Comparison of ENCODE assay signal across 11 mouse cellular contexts in genomic region chr4:84786583-84786982, GRCm38 (mm10).
DNase-seq lines count a peak whose midpoint lies in the region; ATAC-seq and TF ChIP-seq lines count a peak whose summit lies in the region.
"Had no signal": no experiment of that assay in that cellular context is flagged by ENCODE, and none has a peak within 500 bp of the region (broad histone marks: within the 10 kb centered on the region; RNA-seq: fewer than 3 reads in every experiment).

No protein-coding gene starts in this region.

- no peak for DNase-seq in cerebellum, adult 9-11 months
- no peak for DNase-seq in lung, postnatal 0 days (ENCODE audit: low spot score)
- DNase-seq in lung, postnatal 4 days, result no peak
- DNase-seq in embryonic facial prominence, embryonic 14.5 days (ENCODE audit: low spot score), result no peak
- no peak for DNase-seq in kidney, adult 18-20 months
- DNase-seq: liver, embryonic 13.5 days had no signal

- 57% methylated on average over 6 of the region's 6 CpGs for WGBS in lung, postnatal 0 days
- WGBS in embryonic facial prominence, embryonic 14.5 days, result 39% methylated on average over 6 of the region's 6 CpGs
- 40% methylated on average over 6 of the region's 6 CpGs for WGBS in limb, embryonic 15.5 days
- 58% methylated on average over 6 of the region's 6 CpGs for WGBS in kidney, embryonic 14.5 days

- no peak for TF ChIP-seq CTCF in lung, postnatal 0 days (IDR thresholded peaks at IDR 0.05)

- ATAC-seq in cerebellum, adult (ENCODE audit: insufficient number of reproducible peaks, low FRiP score, low TSS enrichment), result peak; percentile 50; the same call in 1 of the 2 replicates
- ATAC-seq in lung, postnatal 0 days, result peak; percentile 17
- ATAC-seq in embryonic facial prominence, embryonic 14.5 days (ENCODE audit: low read depth), result peak; percentile 41; the same call in 1 of the 2 replicates
- 0 out of 2 replicates have a peak, but pooled peaks have one; percentile 19 for ATAC-seq in limb, embryonic 15.5 days (ENCODE audit: insufficient number of reproducible peaks, low FRiP score, low TSS enrichment, low read depth)
- no peak for ATAC-seq in kidney, embryonic 14.5 days (ENCODE audit: low FRiP score, low TSS enrichment)
- ATAC-seq: intestine, embryonic 16.5 days had no signal

- no peak overlapping the region for H3K4me2 ChIP-seq in lung, postnatal 0 days (replicated peaks; ENCODE audit: low read depth, low read length)
- H3K4me2 ChIP-seq in embryonic facial prominence, embryonic 14.5 days (ENCODE audit: low read depth, low read length), result no peak overlapping the region
- no peak overlapping the region for H3K4me2 ChIP-seq in limb, embryonic 15.5 days
- H3K4me2 ChIP-seq in kidney, embryonic 14.5 days (replicated peaks; ENCODE audit: low read depth, low read length), result no peak overlapping the region
- H3K4me2 ChIP-seq: liver, embryonic 13.5 days had no signal

- no peaks in the 10 kb centered on the region for H3K36me3 ChIP-seq in lung, postnatal 0 days (ENCODE audit: insufficient read depth, low read length)
- no peaks in the 10 kb centered on the region for H3K36me3 ChIP-seq in embryonic facial prominence, embryonic 14.5 days (ENCODE audit: control insufficient read depth, insufficient read depth, low read length)
- H3K36me3 ChIP-seq in limb, embryonic 15.5 days, result no peaks in the 10 kb centered on the region
- H3K36me3 ChIP-seq in kidney, embryonic 14.5 days (ENCODE audit: control insufficient read depth, insufficient read depth, low read length), result no peaks in the 10 kb centered on the region
- H3K36me3 ChIP-seq: liver, embryonic 13.5 days had no signal

- H3K9me3 ChIP-seq in lung, postnatal 0 days (ENCODE audit: low read length), result no peaks in the 10 kb centered on the region
- no peaks in the 10 kb centered on the region for H3K9me3 ChIP-seq in embryonic facial prominence, embryonic 14.5 days (ENCODE audit: control insufficient read depth, low read length)
- H3K9me3 ChIP-seq in limb, embryonic 15.5 days, result no peaks in the 10 kb centered on the region
- no peaks in the 10 kb centered on the region for H3K9me3 ChIP-seq in kidney, embryonic 14.5 days (ENCODE audit: control insufficient read depth, low read length)
- H3K9me3 ChIP-seq: liver, embryonic 13.5 days had no signal

- no peak overlapping the region for H3K27ac ChIP-seq in lung, postnatal 0 days (ENCODE audit: low read length)
- peak overlapping the region; percentile 22; the same call in 1 of the 2 replicates for H3K27ac ChIP-seq in embryonic facial prominence, embryonic 14.5 days (replicated peaks; ENCODE audit: low read depth, low read length)
- 0 out of 2 replicates have a peak overlapping the region, but pooled peaks have one; percentile 6 for H3K27ac ChIP-seq in limb, embryonic 15.5 days
- H3K27ac ChIP-seq in kidney, embryonic 14.5 days (ENCODE audit: low read depth, low read length), result no peak overlapping the region
- H3K27ac ChIP-seq: liver, embryonic 13.5 days; macrophage had no signal

- no peaks in the 10 kb centered on the region for H3K4me1 ChIP-seq in lung, postnatal 0 days (ENCODE audit: insufficient read depth, low read depth, low read length)
- H3K4me1 ChIP-seq in embryonic facial prominence, embryonic 14.5 days (ENCODE audit: control insufficient read depth, insufficient read depth, low read length), result peaks cover 8% of the 10 kb centered on the region
- H3K4me1 ChIP-seq in limb, embryonic 15.5 days, result peaks cover 13% of the 10 kb centered on the region
- H3K4me1 ChIP-seq in kidney, embryonic 14.5 days (ENCODE audit: control insufficient read depth, insufficient read depth, low read length), result 0 out of 2 replicates have a peak, but pooled peaks cover 2% of the 10 kb centered on the region
- H3K4me1 ChIP-seq: liver, embryonic 13.5 days had no signal

- H3K27me3 ChIP-seq in lung, postnatal 0 days (replicated peaks; ENCODE audit: insufficient read depth, low read length), result no peaks in the 10 kb centered on the region
- no peaks in the 10 kb centered on the region for H3K27me3 ChIP-seq in embryonic facial prominence, embryonic 14.5 days (replicated peaks; ENCODE audit: control insufficient read depth, insufficient read depth, low read length)
- H3K27me3 ChIP-seq in limb, embryonic 15.5 days, result no peaks in the 10 kb centered on the region
- no peaks in the 10 kb centered on the region for H3K27me3 ChIP-seq in kidney, embryonic 14.5 days (ENCODE audit: control insufficient read depth, insufficient read depth, low read length)
- H3K27me3 ChIP-seq: liver, embryonic 13.5 days had no signal

- H3K4me3 ChIP-seq in lung, postnatal 0 days (ENCODE audit: low read depth, low read length), result no peak overlapping the region
- no peak overlapping the region for H3K4me3 ChIP-seq in embryonic facial prominence, embryonic 14.5 days (ENCODE audit: low read depth, low read length)
- H3K4me3 ChIP-seq in limb, embryonic 15.5 days, result no peak overlapping the region
- H3K4me3 ChIP-seq in kidney, embryonic 14.5 days (ENCODE audit: low read length), result no peak overlapping the region
- H3K4me3 ChIP-seq: liver, embryonic 13.5 days had no signal

- H3K9ac ChIP-seq in lung, postnatal 0 days (replicated peaks; ENCODE audit: low read depth), result no peak overlapping the region
- no peak overlapping the region for H3K9ac ChIP-seq in embryonic facial prominence, embryonic 14.5 days (ENCODE audit: low read depth, low read length)
- no peak overlapping the region for H3K9ac ChIP-seq in limb, embryonic 15.5 days
- H3K9ac ChIP-seq in kidney, embryonic 14.5 days (ENCODE audit: low read depth, low read length), result no peak overlapping the region
- H3K9ac ChIP-seq: liver, embryonic 13.5 days had no signal

- TF ChIP-seq EP300 in lung, postnatal 0 days (IDR thresholded peaks at IDR 0.05), result no peak

Comparison
In these comparisons a context has a peak if more than half of its experiments do, and no peak if none do; other contexts are left out.
1. H3K27ac ChIP-seq: peak in embryonic facial prominence, embryonic 14.5 days (single experiment) and limb, embryonic 15.5 days (single experiment); none in lung, postnatal 0 days (single experiment) and kidney, embryonic 14.5 days (single experiment).